Mouse (Mus musculus) lung, embryonic 15.5 days (tissue): Measurements from ENCODE around the gene Snx20. TPM values are rescaled to one million over a fixed set of nuclear protein-coding genes. Genes with fewer than 3 reads are reported as not detected.

Experiments
- ATAC-seq: fragments of 200-750 bp; cut with Nextera tagmentation; 2 replicates; pipeline ENCODE4 v1.8.0; 2017; ENCODE audit warnings: moderate number of reproducible peaks, borderline replicate concordance; ENCODE audit not compliant: low FRiP score, low TSS enrichment; ENCODE audit errors: extremely low read depth
- H3K27ac ChIP-seq: fragments of 300-500 bp; sonication (generic); 2 replicates; pipeline ENCODE4 v1.5.1; 2015; ENCODE audit warnings: moderate library complexity, mild to moderate bottlenecking, inconsistent platforms
- H3K27me3 ChIP-seq: fragments of 300-500 bp; sonication (generic); 2 replicates; pipeline ENCODE4 v1.6.1; 2015; ENCODE audit warnings: inconsistent platforms
- H3K36me3 ChIP-seq: fragments of 300-500 bp; sonication (generic); 2 replicates; pipeline ENCODE4 v1.6.1; 2015; ENCODE audit warnings: inconsistent platforms
- H3K4me1 ChIP-seq: fragments of 300-500 bp; sonication (generic); 2 replicates; pipeline ENCODE4 v1.6.1; 2015; ENCODE audit warnings: inconsistent platforms
- H3K4me2 ChIP-seq: fragments of 300-500 bp; sonication (generic); 2 replicates; pipeline ENCODE4 v1.6.1; 2015; ENCODE audit warnings: inconsistent platforms, mild to moderate bottlenecking, moderate library complexity
- H3K4me3 ChIP-seq: fragments of 300-500 bp; sonication (generic); 2 replicates; pipeline ENCODE4 v1.5.1; 2015; ENCODE audit warnings: mild to moderate bottlenecking, inconsistent platforms
- H3K9ac ChIP-seq: fragments of 300-500 bp; sonication (generic); 2 replicates; pipeline ENCODE4 v1.6.1; 2015; ENCODE audit warnings: inconsistent platforms
- H3K9me3 ChIP-seq: fragments of 300-500 bp; sonication (generic); 2 replicates; pipeline ENCODE4 v1.6.1; 2016; ENCODE audit warnings: inconsistent platforms
- WGBS: fragments of 180-500 bp; shearing (Covaris S2); methylation state at CpG from one replicate; pipeline ENCODE4 v1.1.7; 2015; 5-methylcytosine and 5-hydroxymethylcytosine counted together
- polyA plus RNA-seq: library from polyadenylated mRNA; unstranded; fragments of >200 nt; fragmentation: Nextera tagmentation; extraction: Ambion mirVana; gene quantifications from 2 replicates; pipeline ENCODE4 v1.2.1, GENCODE M21; 2015

Gene Snx20
- polyA plus RNA-seq, 1 experiment from 2014 or later = 2.3 TPM

- Histone ChIP-seq H3K4me2 (no peak overlapping the region), H3K4me1 (0 out of 2 replicates have a peak, but pooled peaks cover 6% of the 10 kb centered on the region), H3K9me3 (no peaks in the 10 kb centered on the region), H3K9ac (no peak overlapping the region), H3K4me3 (no peak overlapping the region), H3K27me3 (no peaks in the 10 kb centered on the region), H3K27ac (no peak overlapping the region), H3K36me3 (peaks cover 6% of the 10 kb centered on the region; the same call in 1 of the 2 replicates)
- 72% methylated on average over 12 of the region's 12 CpGs for WGBS
- ATAC-seq = no peak
Observed at GRCm38 (mm10) chr8:88596042-88596441, 39.9 kb downstream of the Snx20 start.

GRCm38 (mm10) chr8:88593947-88594346, 42.0 kb downstream of the Snx20 start:
- 93% methylated on average over 1 of the region's 1 CpGs for WGBS
- no peaks in the 10 kb centered on the region for H3K9me3 ChIP-seq
- peaks cover 12% of the 10 kb centered on the region; the same call in 1 of the 2 replicates for H3K4me1 ChIP-seq
- no peak for ATAC-seq
- no peaks in the 10 kb centered on the region for H3K27me3 ChIP-seq
- no peak overlapping the region for H3K4me2 ChIP-seq
- H3K27ac ChIP-seq = no peak overlapping the region
- peaks cover 11% of the 10 kb centered on the region; the same call in 1 of the 2 replicates for H3K36me3 ChIP-seq
- H3K9ac ChIP-seq = no peak overlapping the region
- no peak overlapping the region for H3K4me3 ChIP-seq

GRCm38 (mm10) chr8:88590226-88590625, 45.7 kb downstream of the Snx20 start:
- H3K4me1 ChIP-seq = peaks cover 7% of the 10 kb centered on the region; the same call in 1 of the 2 replicates
- WGBS = 43% methylated on average over 6 of the region's 6 CpGs
- no peak for ATAC-seq
- H3K27me3 ChIP-seq = no peaks in the 10 kb centered on the region
- no peak overlapping the region for H3K4me3 ChIP-seq
- H3K9me3 ChIP-seq = no peaks in the 10 kb centered on the region
- H3K4me2 ChIP-seq = no peak overlapping the region
- no peak overlapping the region for H3K27ac ChIP-seq
- peaks cover 28% of the 10 kb centered on the region; the same call in 1 of the 2 replicates for H3K36me3 ChIP-seq
- no peak overlapping the region for H3K9ac ChIP-seq

- H3K36me3 ChIP-seq = peaks cover 28% of the 10 kb centered on the region; the same call in 1 of the 2 replicates
- no peak overlapping the region for H3K4me3 ChIP-seq
- H3K4me2 ChIP-seq = no peak overlapping the region
- no peaks in the 10 kb centered on the region for H3K9me3 ChIP-seq
- H3K4me1 ChIP-seq = peaks cover 7% of the 10 kb centered on the region; the same call in 1 of the 2 replicates
- H3K27me3 ChIP-seq = no peaks in the 10 kb centered on the region
- no peak overlapping the region for H3K9ac ChIP-seq
- ATAC-seq = no peak
- no peak overlapping the region for H3K27ac ChIP-seq
- WGBS = 91% methylated on average over 8 of the region's 8 CpGs
Observed at GRCm38 (mm10) chr8:88588205-88588889, 47.6 kb downstream of the Snx20 start.

GRCm38 (mm10) chr8:88583863-88584262, 52.1 kb downstream of the Snx20 start:
- no peak overlapping the region for H3K4me2 ChIP-seq
- H3K36me3 ChIP-seq = peaks cover 16% of the 10 kb centered on the region; the same call in 1 of the 2 replicates
- H3K27ac ChIP-seq = no peak overlapping the region
- H3K9me3 ChIP-seq = no peaks in the 10 kb centered on the region
- H3K27me3 ChIP-seq = no peaks in the 10 kb centered on the region
- ATAC-seq = no peak
- H3K4me1 ChIP-seq = peaks cover 24% of the 10 kb centered on the region
- no peak overlapping the region for H3K4me3 ChIP-seq
- 87% methylated on average over 3 of the region's 3 CpGs for whole genome bisulfite sequencing
- no peak overlapping the region for H3K9ac ChIP-seq

- H3K4me2 ChIP-seq = no peak overlapping the region
- peaks cover 50% of the 10 kb centered on the region for H3K4me1 ChIP-seq
- ATAC-seq = no peak
- no peaks in the 10 kb centered on the region for H3K9me3 ChIP-seq
- H3K27ac ChIP-seq = no peak overlapping the region
- H3K9ac ChIP-seq = no peak overlapping the region
- no peak overlapping the region for H3K4me3 ChIP-seq
- H3K36me3 ChIP-seq = no peaks in the 10 kb centered on the region
- H3K27me3 ChIP-seq = no peaks in the 10 kb centered on the region
- 48% methylated on average over 7 of the region's 7 CpGs for WGBS
Observed at GRCm38 (mm10) chr8:88580785-88581184, 55.1 kb downstream of the Snx20 start.

DNA sequence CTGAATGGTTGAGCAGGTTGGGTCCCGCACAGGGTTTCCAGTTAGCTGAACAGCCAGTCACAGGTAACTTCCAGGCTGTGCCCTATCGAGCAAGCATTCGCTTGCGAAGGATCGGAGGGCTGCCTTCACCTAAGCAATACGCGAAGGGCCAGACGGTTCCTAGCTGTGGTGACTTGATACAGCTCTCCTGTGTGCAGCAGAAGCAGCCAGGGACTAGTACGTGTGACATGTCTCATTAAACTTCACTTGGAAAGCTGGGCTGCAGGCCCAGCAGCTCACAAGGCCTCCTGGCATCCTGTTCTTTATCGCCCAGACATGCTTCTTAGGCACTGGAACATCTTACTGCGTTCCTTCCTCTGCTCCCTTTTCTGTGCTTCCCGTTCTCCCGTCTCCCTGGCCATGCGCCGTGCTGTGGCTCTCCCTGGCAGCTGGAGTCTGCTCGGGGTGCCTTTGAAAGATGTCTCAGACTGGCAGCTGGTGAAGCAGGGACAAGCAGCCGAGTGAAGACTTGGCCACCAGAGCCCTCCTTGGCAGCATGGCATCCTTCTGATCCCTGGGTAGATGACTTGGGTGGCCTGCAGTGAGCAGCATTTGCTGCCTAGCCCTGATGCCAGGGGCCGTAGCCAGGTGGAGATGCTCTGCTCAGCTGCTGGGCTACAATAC, 56.1 kb downstream of the Snx20 start:
- no peak overlapping the region for H3K4me2 ChIP-seq
- ATAC-seq = no peak
- H3K4me1 ChIP-seq = peaks cover 60% of the 10 kb centered on the region
- 52% methylated on average over 18 of the region's 18 CpGs for WGBS
- no peak overlapping the region for H3K9ac ChIP-seq
- no peaks in the 10 kb centered on the region for H3K9me3 ChIP-seq
- no peaks in the 10 kb centered on the region for H3K36me3 ChIP-seq
- H3K27ac ChIP-seq = peak overlapping the region; percentile 13
- no peak overlapping the region for H3K4me3 ChIP-seq
- H3K27me3 ChIP-seq = no peaks in the 10 kb centered on the region

DNA sequence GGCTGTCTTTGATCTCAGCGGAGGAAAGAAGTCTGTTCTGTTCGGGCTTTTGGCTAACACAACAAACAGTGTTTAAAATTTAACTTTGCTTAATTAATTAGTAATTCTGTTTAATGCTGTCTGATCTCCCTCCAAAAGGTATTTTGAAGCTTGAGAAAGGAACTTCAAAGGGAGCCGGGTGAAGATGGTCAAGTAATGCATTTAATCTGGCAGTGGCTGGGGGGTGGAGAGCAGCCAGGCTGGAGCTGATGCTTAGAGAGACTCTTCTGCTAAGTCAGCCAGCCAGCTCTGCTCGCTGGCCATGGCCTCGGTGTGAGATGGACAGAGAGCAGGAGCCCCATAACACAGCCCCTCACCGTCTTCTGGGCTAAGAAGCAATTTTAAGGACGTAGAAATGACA, 56.7 kb downstream of the Snx20 start:
- WGBS = 23% methylated on average over 7 of the region's 7 CpGs
- no peaks in the 10 kb centered on the region for H3K36me3 ChIP-seq
- peak overlapping the region; percentile 13 for H3K27ac ChIP-seq
- no peak overlapping the region for H3K4me3 ChIP-seq
- no peak overlapping the region for H3K4me2 ChIP-seq
- no peak overlapping the region for H3K9ac ChIP-seq
- peaks cover 65% of the 10 kb centered on the region for H3K4me1 ChIP-seq
- no peak for ATAC-seq
- no peaks in the 10 kb centered on the region for H3K27me3 ChIP-seq
- H3K9me3 ChIP-seq = no peaks in the 10 kb centered on the region

- Histone ChIP-seq H3K27me3 (no peaks in the 10 kb centered on the region), H3K36me3 (no peaks in the 10 kb centered on the region), H3K4me2 (no peak overlapping the region), H3K9ac (no peak overlapping the region), H3K4me3 (no peak overlapping the region), H3K9me3 (no peaks in the 10 kb centered on the region), H3K27ac (peak overlapping the region; percentile 13; the same call in 1 of the 2 replicates), H3K4me1 (peaks cover 70% of the 10 kb centered on the region)
- WGBS = 69% methylated on average over 14 of the region's 14 CpGs
- no peak for ATAC-seq
Observed at GRCm38 (mm10) chr8:88578413-88579175, 57.3 kb downstream of the Snx20 start.

DNA sequence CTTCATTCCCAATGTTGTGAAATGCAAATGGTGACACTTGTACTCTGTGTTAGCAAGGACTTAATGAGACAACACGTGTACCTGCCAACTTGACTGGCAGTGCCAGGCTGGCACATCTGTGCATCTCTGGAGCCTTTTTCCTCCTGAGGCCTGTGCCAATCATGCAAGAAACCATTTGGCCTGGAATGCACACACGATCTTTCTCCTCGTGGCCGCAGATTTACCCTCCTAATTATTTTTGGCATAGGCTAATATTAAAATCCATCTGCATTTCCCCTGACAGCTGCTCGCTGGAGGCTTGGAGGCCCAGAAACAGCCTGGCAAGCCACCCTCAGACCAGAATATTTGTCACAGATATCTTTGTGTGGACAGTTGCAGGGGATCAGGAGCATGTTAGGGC, 58.3 kb downstream of the Snx20 start:
- no peaks in the 10 kb centered on the region for H3K36me3 ChIP-seq
- ATAC-seq = no peak
- no peak overlapping the region for H3K4me3 ChIP-seq
- 55% methylated on average over 5 of the region's 5 CpGs for WGBS
- peak overlapping the region; percentile 13 for H3K27ac ChIP-seq
- H3K27me3 ChIP-seq = no peaks in the 10 kb centered on the region
- H3K9me3 ChIP-seq = no peaks in the 10 kb centered on the region
- H3K9ac ChIP-seq = no peak overlapping the region
- peaks cover 80% of the 10 kb centered on the region for H3K4me1 ChIP-seq
- H3K4me2 ChIP-seq = no peak overlapping the region
